In genomic region chr15:82456086-82456790, GRCm38 (mm10) we compare ENCODE assay signal across 17 mouse cellular contexts. TPM values are rescaled to one million over a fixed set of nuclear protein-coding genes. Genes with fewer than 3 reads are reported as not detected.
DNase-seq lines count a peak whose midpoint lies in the region; ATAC-seq and TF ChIP-seq lines count a peak whose summit lies in the region.
"Not testable (repeated sequence)": the region's sequence is repeated elsewhere in the genome, so short reads cannot be mapped to it uniquely, and the experiment has no call there.
"Had no signal": no experiment of that assay in that cellular context is flagged by ENCODE, and none has a peak within 500 bp of the region (broad histone marks: within the 10 kb centered on the region; RNA-seq: fewer than 3 reads in every experiment).

No protein-coding gene starts in this region.

- TF ChIP-seq POLR2A in liver, adult 2 months (IDR thresholded peaks at IDR 0.05; ENCODE audit: extremely low read depth, insufficient read depth, low read length), result not testable (repeated sequence)

- not testable (repeated sequence) for H3K9me3 ChIP-seq in heart, embryonic 10.5 days; liver, postnatal 0 days (ENCODE audit: low read length); stomach, postnatal 0 days (ENCODE audit: control insufficient read depth, low read length)

- H3K27me3 ChIP-seq in heart, embryonic 10.5 days (ENCODE audit: insufficient read depth, poor library complexity, severe bottlenecking); liver, adult 2 months (ENCODE audit: control insufficient read depth, insufficient read depth, low read length); liver, postnatal 0 days (ENCODE audit: insufficient read depth, low read length); stomach, postnatal 0 days (ENCODE audit: control insufficient read depth, insufficient read depth, low read length): not testable (repeated sequence)

- not testable (repeated sequence) for TF ChIP-seq EP300 in liver, postnatal 0 days (IDR thresholded peaks at IDR 0.05; ENCODE audit: low read depth); stomach, postnatal 0 days (optimal IDR thresholded peaks at IDR 0.05)

- not testable (repeated sequence) for TF ChIP-seq CTCF in liver, adult 2 months (IDR thresholded peaks at IDR 0.05; ENCODE audit: low read depth, low read length); liver, postnatal 0 days (IDR thresholded peaks at IDR 0.05; ENCODE audit: low read depth); stomach, postnatal 0 days (IDR thresholded peaks at IDR 0.05; ENCODE audit: low read depth)

- H3K4me3 ChIP-seq in heart, embryonic 10.5 days; liver, adult 2 months (ENCODE audit: insufficient read depth, low read depth, low read length); liver, postnatal 0 days (ENCODE audit: low read depth, low read length); stomach, postnatal 0 days (ENCODE audit: low read depth, low read length): not testable (repeated sequence)

- H3K79me2 ChIP-seq in liver, adult 2 months (ENCODE audit: control insufficient read depth, insufficient read depth, low read length), result not testable (repeated sequence)

- not testable (repeated sequence) for ATAC-seq in liver, postnatal 0 days; stomach, postnatal 0 days (ENCODE audit: low FRiP score, low TSS enrichment)

- not testable (repeated sequence) for H3K27ac ChIP-seq in heart, embryonic 10.5 days; liver, postnatal 0 days (ENCODE audit: low read depth); stomach, postnatal 0 days (replicated peaks)
- peak overlapping the region; percentile 36 for H3K27ac ChIP-seq in liver, adult 2 months (replicated peaks; ENCODE audit: insufficient read depth, low read depth, low read length)

- not testable (repeated sequence) for H3K4me2 ChIP-seq in liver, postnatal 0 days (ENCODE audit: low read depth, low read length); stomach, postnatal 0 days (replicated peaks; ENCODE audit: low read depth)

- DNase-seq in heart, adult 11 months, result peak; percentile 73
- peak; percentile 64 for DNase-seq in heart, embryonic 10.5 days (ENCODE audit: low spot score)
- not testable (repeated sequence) for DNase-seq in liver, adult 2 months (ENCODE audit: extremely low read depth, low read depth, low spot score)
- DNase-seq in liver, postnatal 0 days, result peak; percentile 13
- DNase-seq in stomach, postnatal 0 days (ENCODE audit: low spot score), result peak; percentile 6

- H3K36me3 ChIP-seq in heart, embryonic 10.5 days; liver, postnatal 0 days (replicated peaks; ENCODE audit: insufficient read depth, low read length); stomach, postnatal 0 days (ENCODE audit: control insufficient read depth, insufficient read depth, low read length): not testable (repeated sequence)
- H3K36me3 ChIP-seq in liver, adult 2 months (ENCODE audit: control insufficient read depth, insufficient read depth, low read length), result peaks cover 32% of the 10 kb centered on the region

- peak overlapping the region; percentile 30; the same call in 1 of the 2 replicates for H3K9ac ChIP-seq in liver, adult 2 months (ENCODE audit: low read depth, low read length)
- not testable (repeated sequence) for H3K9ac ChIP-seq in liver, postnatal 0 days (replicated peaks); stomach, postnatal 0 days (ENCODE audit: low read length)

- H3K4me1 ChIP-seq in heart, embryonic 10.5 days; liver, postnatal 0 days (ENCODE audit: insufficient read depth); stomach, postnatal 0 days (replicated peaks; ENCODE audit: control insufficient read depth, insufficient read depth): not testable (repeated sequence)
- peaks cover 10% of the 10 kb centered on the region; the same call in 1 of the 2 replicates for H3K4me1 ChIP-seq in liver, adult 2 months (ENCODE audit: control insufficient read depth, insufficient read depth, low read length)

- 80% methylated on average over 6 of the region's 6 CpGs for WGBS in heart, embryonic 10.5 days
- 83% methylated on average over 6 of the region's 6 CpGs for WGBS in liver, adult 2 months
- 84% methylated on average over 6 of the region's 6 CpGs for WGBS in liver, postnatal 0 days (ENCODE audit: insufficient replicate concordance)
- 86% methylated on average over 6 of the region's 6 CpGs for WGBS in stomach, postnatal 0 days

RNA-seq across cellular contexts. Expression of gene Cyp2d9, which starts 23.0 kb away (rescaled TPM):
- polyA plus RNA-seq in heart, embryonic 10.5 days (2016; fragmentation: Nextera tagmentation; extraction: Ambion mirVana), result not detected in 2 replicates
- 46.2 and 99.8 TPM in 2 replicates for total RNA-seq in liver, adult 2 months (2014; rRNA removed)
- polyA plus RNA-seq in liver, adult 2 months (2012; rRNA removed), result 103 and 162 TPM in 2 replicates
- 216 and 246 TPM in 2 replicates for polyA plus RNA-seq in liver, postnatal 0 days (2015; fragmentation: Nextera tagmentation; extraction: Ambion mirVana)
- 1.6 and 2.0 TPM in 2 replicates for polyA plus RNA-seq in stomach, postnatal 0 days (2015; fragmentation: Nextera tagmentation; extraction: Ambion mirVana)
- total RNA-seq: adrenal gland, adult 18-20 months; adrenal gland, postnatal 25 days; CH12.LX; ES-E14; MEL had no signal
- polyA plus RNA-seq: activated CD4-positive, CD25-positive, alpha-beta regulatory T cell, adult 4 months; adrenal gland, adult 2 months; brain, embryonic 14.5 days; C2C12; CD4-positive, CD25-positive, alpha-beta regulatory T cell, adult 4 months; G1E; Patski had no signal

RNA-seq across cellular contexts. Expression of gene Cyp2d10, which starts 49.2 kb away (rescaled TPM):
- polyA plus RNA-seq in heart, embryonic 10.5 days (2016; fragmentation: Nextera tagmentation; extraction: Ambion mirVana), result 0.75 TPM in 1 of 2 replicates, not detected in the other
- 729 and 912 TPM in 2 replicates for total RNA-seq in liver, adult 2 months (2014; rRNA removed)
- polyA plus RNA-seq in liver, adult 2 months (2012; rRNA removed), result 1,682 and 1,823 TPM in 2 replicates
- 384 and 387 TPM in 2 replicates for polyA plus RNA-seq in liver, postnatal 0 days (2015; fragmentation: Nextera tagmentation; extraction: Ambion mirVana)
- 2.1 and 3.6 TPM in 2 replicates for polyA plus RNA-seq in stomach, postnatal 0 days (2015; fragmentation: Nextera tagmentation; extraction: Ambion mirVana)
- total RNA-seq: adrenal gland, adult 18-20 months; CH12.LX; ES-E14; MEL had no signal
- polyA plus RNA-seq: activated CD4-positive, CD25-positive, alpha-beta regulatory T cell, adult 4 months; brain, embryonic 14.5 days; C2C12; CD4-positive, CD25-positive, alpha-beta regulatory T cell, adult 4 months; G1E had no signal

Comparison
In these comparisons a context has a peak if more than half of its experiments do, and no peak if none do; other contexts are left out.
1. RNA of gene Cyp2d9, which starts 23.0 kb away (polyA plus RNA-seq): 216 to 246 TPM in liver, postnatal 0 days and 103 to 162 TPM in liver, adult 2 months; 1.6 to 2.0 TPM in stomach, postnatal 0 days and not detected in heart, embryonic 10.5 days; every median in the first group is over 10 times any median in the second.
2. RNA of gene Cyp2d10, which starts 49.2 kb away (polyA plus RNA-seq): 1,682 to 1,823 TPM in liver, adult 2 months and 384 to 387 TPM in liver, postnatal 0 days; 2.1 to 3.6 TPM in stomach, postnatal 0 days and 0.75 TPM in heart, embryonic 10.5 days; every median in the first group is over 10 times any median in the second.